Mouse (Mus musculus) liver, embryonic 11.5 days (tissue): Measurements from ENCODE around the gene Kcnq5. TPM values are rescaled to one million over a fixed set of nuclear protein-coding genes. Genes with fewer than 3 reads are reported as not detected.

Experiments used
- ATAC-seq: fragments of 200-750 bp; cut with Nextera tagmentation; replicated peaks from 2 replicates; pipeline ENCODE4 v1.8.0; 2017; ENCODE audit warnings: moderate number of reproducible peaks, mild to moderate bottlenecking, moderate TSS enrichment, moderate library complexity; ENCODE audit not compliant: low FRiP score
- DNase-seq: peaks from one replicate; pipeline ENCODE4 v3.0.0-alpha.2; 2017; ENCODE audit warnings: low spot score
- H3K27ac ChIP-seq: fragments of 300-500 bp; sonication (generic); 2 replicates; pipeline ENCODE4 v1.5.1; 2014; ENCODE audit warnings: mild to moderate bottlenecking, low read depth, low read length, control low read depth
- H3K27me3 ChIP-seq: fragments of 300-500 bp; sonication (generic); replicated peaks from 2 replicates; pipeline ENCODE4 v1.6.1; 2014; ENCODE audit warnings: low read length, mixed read lengths; ENCODE audit not compliant: control insufficient read depth, insufficient read depth
- H3K36me3 ChIP-seq: fragments of 300-500 bp; sonication (generic); 2 replicates; pipeline ENCODE4 v1.6.1; 2014; ENCODE audit warnings: mild to moderate bottlenecking, low read length, moderate library complexity, mixed read lengths; ENCODE audit not compliant: control insufficient read depth, insufficient read depth
- H3K4me1 ChIP-seq: fragments of 300-500 bp; sonication (generic); replicated peaks from 2 replicates; pipeline ENCODE4 v1.6.1; 2014; ENCODE audit warnings: low read length, mixed read lengths; ENCODE audit not compliant: control insufficient read depth, insufficient read depth
- H3K4me2 ChIP-seq: fragments of 300-500 bp; sonication (generic); 2 replicates; pipeline ENCODE4 v1.6.1; 2014; ENCODE audit warnings: mild to moderate bottlenecking, control low read depth, moderate library complexity
- H3K4me3 ChIP-seq: fragments of 300-500 bp; sonication (generic); 2 replicates; pipeline ENCODE4 v1.5.1; 2014; ENCODE audit warnings: low read depth, low read length, control low read depth
- H3K9ac ChIP-seq: fragments of 300-500 bp; sonication (generic); 2 replicates; pipeline ENCODE4 v1.6.1; 2014; ENCODE audit warnings: low read depth, low read length, control low read depth
- H3K9me3 ChIP-seq: fragments of 300-500 bp; sonication (generic); 2 replicates; pipeline ENCODE4 v1.6.1; 2016; ENCODE audit warnings: low read length, inconsistent platforms, mixed read lengths; ENCODE audit not compliant: control insufficient read depth
- WGBS: fragments of 180-500 bp; shearing (Covaris S2); extraction: QIAGEN DNeasy Blood & Tissue Kit; methylation state at CpG from one replicate; pipeline ENCODE4 v1.1.7; 2014; 5-methylcytosine and 5-hydroxymethylcytosine counted together
- polyA plus RNA-seq: library from polyadenylated mRNA; unstranded; fragments of >200 nt; fragmentation: Nextera tagmentation; extraction: Ambion mirVana; gene quantifications from 2 replicates; pipeline ENCODE4 v1.2.1, GENCODE M21; 2014

Gene Kcnq5
- polyA plus RNA-seq, 1 experiment from 2014 or later, result 2.0 TPM

GRCm38 (mm10) chr1:21466431-21466830, 495.3 kb downstream of the Kcnq5 start:
- 88% methylated on average over 4 of the region's 4 CpGs for WGBS
- Histone ChIP-seq H3K4me3 (no peak overlapping the region), H3K27ac (no peak overlapping the region), H3K9me3 (no peaks in the 10 kb centered on the region), H3K27me3 (no peaks in the 10 kb centered on the region), H3K9ac (no peak overlapping the region), H3K36me3 (no peaks in the 10 kb centered on the region), H3K4me2 (no peak overlapping the region), H3K4me1 (no peaks in the 10 kb centered on the region)
- ATAC-seq (no peak), DNase-seq (no peak)

GRCm38 (mm10) chr1:21460941-21461689, 500.6 kb downstream of the Kcnq5 start:
- 65% methylated on average over 18 of the region's 18 CpGs for WGBS
- H3K4me3 ChIP-seq, result no peak overlapping the region
- DNase-seq, result peak; percentile 38
- H3K27ac ChIP-seq, result no peak overlapping the region
- no peaks in the 10 kb centered on the region for H3K36me3 ChIP-seq
- no peaks in the 10 kb centered on the region for H3K4me1 ChIP-seq
- no peaks in the 10 kb centered on the region for H3K9me3 ChIP-seq
- no peak for ATAC-seq
- no peak overlapping the region for H3K4me2 ChIP-seq
- no peaks in the 10 kb centered on the region for H3K27me3 ChIP-seq
- H3K9ac ChIP-seq, result no peak overlapping the region

- 76% methylated on average over 8 of the region's 8 CpGs for WGBS
- ATAC-seq, result no peak
- Histone ChIP-seq H3K4me2 (no peak overlapping the region), H3K27me3 (no peaks in the 10 kb centered on the region), H3K9me3 (no peaks in the 10 kb centered on the region), H3K36me3 (no peaks in the 10 kb centered on the region), H3K4me3 (no peak overlapping the region), H3K9ac (no peak overlapping the region), H3K4me1 (no peaks in the 10 kb centered on the region), H3K27ac (no peak overlapping the region)
- no peak for DNase-seq
Observed at GRCm38 (mm10) chr1:21458581-21458980, 503.2 kb downstream of the Kcnq5 start.

GRCm38 (mm10) chr1:21455971-21456370, 505.8 kb downstream of the Kcnq5 start:
- WGBS, result 84% methylated on average over 5 of the region's 5 CpGs
- no peak for DNase-seq
- no peak overlapping the region for H3K27ac ChIP-seq
- no peak for ATAC-seq
- no peak overlapping the region for H3K4me2 ChIP-seq
- H3K9me3 ChIP-seq, result no peaks in the 10 kb centered on the region
- no peak overlapping the region for H3K4me3 ChIP-seq
- no peaks in the 10 kb centered on the region for H3K27me3 ChIP-seq
- no peaks in the 10 kb centered on the region for H3K4me1 ChIP-seq
- H3K36me3 ChIP-seq, result no peaks in the 10 kb centered on the region
- no peak overlapping the region for H3K9ac ChIP-seq

- no peak overlapping the region for H3K4me2 ChIP-seq
- H3K4me3 ChIP-seq, result no peak overlapping the region
- ATAC-seq, result no peak
- WGBS, result 58% methylated on average over 2 of the region's 2 CpGs
- H3K9me3 ChIP-seq, result no peaks in the 10 kb centered on the region
- no peaks in the 10 kb centered on the region for H3K36me3 ChIP-seq
- no peak overlapping the region for H3K9ac ChIP-seq
- DNase-seq, result no peak
- no peaks in the 10 kb centered on the region for H3K27me3 ChIP-seq
- H3K27ac ChIP-seq, result no peak overlapping the region
- no peaks in the 10 kb centered on the region for H3K4me1 ChIP-seq
Observed at GRCm38 (mm10) chr1:21448227-21448626, 513.5 kb downstream of the Kcnq5 start.

- H3K4me3 ChIP-seq, result no peak overlapping the region
- H3K36me3 ChIP-seq, result no peaks in the 10 kb centered on the region
- DNase-seq (no peak), ATAC-seq (no peak)
- WGBS, result 70% methylated on average over 3 of the region's 3 CpGs
- no peak overlapping the region for H3K27ac ChIP-seq
- H3K9me3 ChIP-seq, result no peaks in the 10 kb centered on the region
- H3K4me1 ChIP-seq, result no peaks in the 10 kb centered on the region
- no peaks in the 10 kb centered on the region for H3K27me3 ChIP-seq
- H3K4me2 ChIP-seq, result no peak overlapping the region
- H3K9ac ChIP-seq, result no peak overlapping the region
Observed at GRCm38 (mm10) chr1:21436753-21437152, 525.0 kb downstream of the Kcnq5 start.

- Histone ChIP-seq H3K4me3 (no peak overlapping the region), H3K4me1 (no peaks in the 10 kb centered on the region), H3K9me3 (no peaks in the 10 kb centered on the region), H3K36me3 (no peaks in the 10 kb centered on the region), H3K4me2 (no peak overlapping the region), H3K27me3 (no peaks in the 10 kb centered on the region), H3K27ac (no peak overlapping the region), H3K9ac (no peak overlapping the region)
- no peak for DNase-seq
- 61% methylated on average over 3 of the region's 3 CpGs for WGBS
- no peak for ATAC-seq
Observed at GRCm38 (mm10) chr1:21434853-21435252, 526.9 kb downstream of the Kcnq5 start.

- Histone ChIP-seq H3K4me3 (no peak overlapping the region), H3K9ac (no peak overlapping the region), H3K4me2 (no peak overlapping the region), H3K4me1 (no peaks in the 10 kb centered on the region), H3K27me3 (no peaks in the 10 kb centered on the region), H3K9me3 (no peaks in the 10 kb centered on the region), H3K36me3 (no peaks in the 10 kb centered on the region), H3K27ac (no peak overlapping the region)
- ATAC-seq (no peak), DNase-seq (no peak)
- 78% methylated on average over 3 of the region's 3 CpGs for WGBS
Observed at GRCm38 (mm10) chr1:21431666-21432065, 530.1 kb downstream of the Kcnq5 start.

- DNase-seq, result no peak
- no peaks in the 10 kb centered on the region for H3K27me3 ChIP-seq
- H3K9me3 ChIP-seq, result no peaks in the 10 kb centered on the region
Observed at GRCm38 (mm10) chr1:21428079-21428478, 533.7 kb downstream of the Kcnq5 start.

More at GRCm38 (mm10) chr1:21428079-21428478, 533.7 kb downstream of the Kcnq5 start:
- 78% methylated on average over 4 of the region's 4 CpGs for WGBS
- Histone ChIP-seq H3K9ac (no peak overlapping the region), H3K36me3 (no peaks in the 10 kb centered on the region), H3K27ac (no peak overlapping the region), H3K4me3 (no peak overlapping the region), H3K4me1 (no peaks in the 10 kb centered on the region), H3K4me2 (no peak overlapping the region)
- no peak for ATAC-seq
